Mouse (Mus musculus) heart, postnatal 0 days (tissue): ENCODE measurements at regions not wholly inside any gene's neighbourhood (a gene's known extent, or its start where the extent isn't known, plus 50 kb on each side); places are given as distances from the start of the nearest gene placed in this dataset.

ENCODE experiments used
- CTCF ChIP-seq: IDR thresholded peaks from 2 replicates; pipeline ENCODE4 v1.5.1; 2016; ENCODE audit warnings: antibody characterized with exemption, control low read depth, low read depth
- EP300 ChIP-seq: IDR thresholded peaks from 2 replicates; pipeline ENCODE4 v1.6.1; 2016; ENCODE audit warnings: antibody characterized with exemption, low read depth

GRCm38 (mm10) chr12:107221276-107221970 lies 267.0 kb upstream of the 3110018I06Rik start:
- TF ChIP-seq CTCF (no peak), EP300 (no peak)
